Mouse (Mus musculus): Measurements from ENCODE around the gene Ino80e.

- no peak for TF ChIP-seq CTCF (IDR thresholded peaks at IDR 0.05; ENCODE audit: low read depth)
- no peak for TF ChIP-seq EP300 (IDR thresholded peaks at IDR 0.05; ENCODE audit: low read depth)
These were observed 1.6 kb upstream of the Ino80e start for GRCm38 (mm10) chr7:126863791-126864190.
